Mouse (Mus musculus): ENCODE data around the gene BC034090.
"Not testable (repeated sequence)": the region's sequence is repeated elsewhere in the genome, so short reads cannot be mapped to it uniquely, and the experiment has no call there.

GRCm38 (mm10) chr1:155173644-155174016 lies 70.6 kb downstream of the BC034090 start:
- not testable (repeated sequence) for TF ChIP-seq POLR2A (IDR thresholded peaks at IDR 0.05; ENCODE audit: control insufficient read depth, extremely low read depth, insufficient read depth, low read length, poor library complexity); CTCF (IDR thresholded peaks at IDR 0.05; ENCODE audit: borderline replicate concordance, control insufficient read depth, extremely low read depth, insufficient read depth, low read length, poor library complexity)
